Mouse (Mus musculus) forebrain, embryonic 11.5 days (tissue): ENCODE results near the gene Zfp688. TPM values are rescaled to one million over a fixed set of nuclear protein-coding genes. Genes with fewer than 3 reads are reported as not detected.
"Not testable (repeated sequence)": the region's sequence is repeated elsewhere in the genome, so short reads cannot be mapped to it uniquely, and the experiment has no call there.

Experiments
- ATAC-seq: fragments of 200-750 bp; cut with Nextera tagmentation; replicated peaks from 2 replicates; pipeline ENCODE4 v1.8.0; 2017; ENCODE audit warnings: moderate TSS enrichment; ENCODE audit not compliant: low FRiP score
- DNase-seq: peaks from one replicate; pipeline ENCODE4 v3.0.0-alpha.2; 2017; ENCODE audit warnings: low spot score
- H3K27ac ChIP-seq: fragments of 300-500 bp; sonication (generic); 2 replicates; pipeline ENCODE4 v1.5.1; 2014; ENCODE audit warnings: low read depth, low read length
- H3K27me3 ChIP-seq: fragments of 300-500 bp; sonication (generic); 2 replicates; pipeline ENCODE4 v1.6.1; 2014; ENCODE audit warnings: mild to moderate bottlenecking, low read length, mixed read lengths; ENCODE audit not compliant: control insufficient read depth, insufficient read depth
- H3K36me3 ChIP-seq: fragments of 300-500 bp; sonication (generic); 2 replicates; pipeline ENCODE4 v1.6.1; 2014; ENCODE audit warnings: mild to moderate bottlenecking, low read length, moderate library complexity, mixed read lengths; ENCODE audit not compliant: control insufficient read depth, insufficient read depth
- H3K4me1 ChIP-seq: fragments of 300-500 bp; sonication (generic); replicated peaks from 2 replicates; pipeline ENCODE4 v1.6.1; 2014; ENCODE audit warnings: low read length, mixed read lengths; ENCODE audit not compliant: control insufficient read depth, insufficient read depth
- H3K4me2 ChIP-seq: fragments of 300-500 bp; sonication (generic); 2 replicates; pipeline ENCODE4 v1.6.1; 2014; ENCODE audit warnings: low read depth, mild to moderate bottlenecking, low read length, moderate library complexity, mixed read lengths; ENCODE audit not compliant: severe bottlenecking
- H3K4me3 ChIP-seq: fragments of 300-500 bp; sonication (generic); 2 replicates; pipeline ENCODE4 v1.5.1; 2014; ENCODE audit warnings: low read depth, low read length
- H3K9ac ChIP-seq: fragments of 300-500 bp; sonication (generic); 2 replicates; pipeline ENCODE4 v1.6.1; 2014; ENCODE audit warnings: low read length
- H3K9me3 ChIP-seq: fragments of 300-500 bp; sonication (generic); 2 replicates; pipeline ENCODE4 v1.6.1; 2016; ENCODE audit warnings: low read length, mixed read lengths; ENCODE audit not compliant: control insufficient read depth
- WGBS: fragments of 180-500 bp; shearing (Covaris S2); extraction: QIAGEN DNeasy Blood & Tissue Kit; methylation state at CpG from one replicate; pipeline ENCODE4 v1.1.7; 2014; 5-methylcytosine and 5-hydroxymethylcytosine counted together
- polyA plus RNA-seq: library from polyadenylated mRNA; unstranded; fragments of >200 nt; fragmentation: Nextera tagmentation; extraction: Ambion mirVana; gene quantifications from 2 replicates; pipeline ENCODE4 v1.2.1, GENCODE M21; 2014

The Zfp688 gene
- 35.4 and 35.7 TPM in 2 replicates for polyA plus RNA-seq

DNA sequence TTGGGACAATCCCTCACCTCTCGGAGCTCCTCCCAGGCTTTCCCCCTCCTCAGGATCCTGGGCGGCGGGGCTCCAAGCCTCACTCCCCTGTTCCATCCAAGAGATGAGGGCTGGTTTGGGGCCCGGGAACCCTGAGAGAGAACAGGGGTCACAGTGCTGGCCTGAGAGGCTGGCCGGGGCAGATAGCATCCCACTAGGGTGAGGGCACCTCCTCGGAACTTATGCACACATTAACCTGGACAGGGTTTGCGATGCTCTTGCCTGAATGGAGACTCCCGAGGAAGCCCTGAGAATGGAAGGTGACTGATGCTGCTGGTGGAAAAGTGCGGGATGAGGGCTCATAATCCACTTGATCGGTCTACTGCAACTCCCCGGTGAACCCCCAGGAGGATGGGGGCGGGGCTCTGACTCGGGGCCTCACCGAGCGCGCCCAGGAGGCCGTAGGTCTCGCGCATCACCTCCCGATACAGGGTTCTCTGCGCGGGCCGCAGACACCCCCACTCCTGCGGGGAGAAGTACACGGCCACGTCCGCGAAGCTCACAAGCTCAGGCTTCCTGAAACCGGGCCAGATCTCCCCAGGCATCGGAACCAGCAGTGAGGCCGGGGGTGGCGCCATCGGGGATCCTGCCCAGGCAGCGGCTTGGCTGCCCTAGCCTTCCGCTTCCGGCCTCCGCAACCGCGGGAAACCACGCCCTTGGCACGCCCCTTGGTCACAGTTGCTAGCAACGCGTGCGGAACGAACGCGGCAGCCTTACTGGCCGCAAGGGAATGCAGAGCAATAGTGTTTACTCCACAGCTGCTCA is at the start of gene Zfp688:
TSS of gene Zfp688 (minus strand) at position 681 of the 804 bp plus-strand sequence.
- Histone ChIP-seq H3K9me3 (no peaks in the 10 kb centered on the region), H3K27ac (no peak within 1 kb of the TSS), H3K9ac (peak within 1 kb of the TSS; percentile 89), H3K27me3 (peaks cover 7% of the 10 kb centered on the region), H3K4me2 (peak within 1 kb of the TSS; percentile 96), H3K4me1 (0 out of 2 replicates have a peak, but pooled peaks cover 5% of the 10 kb centered on the region), H3K4me3 (peak within 1 kb of the TSS; percentile 83), H3K36me3 (no peaks in the 10 kb centered on the region; the same call in 1 of the 2 replicates)
- 2% methylated on average over 48 of the region's 48 CpGs for WGBS
- DNase-seq: peak; percentile 95
- ATAC-seq: peak; percentile 94

GRCm38 (mm10) chr7:127471646-127472010 is 49.8 kb upstream of the Zfp688 start:
- H3K9ac ChIP-seq: peak overlapping the region; percentile 96
- ATAC-seq (peak; percentile 31), DNase-seq (peak; percentile 80)
- H3K27me3 ChIP-seq: no peaks in the 10 kb centered on the region
- peak overlapping the region; percentile 73 for H3K4me2 ChIP-seq
- H3K4me3 ChIP-seq: peak overlapping the region; percentile 87
- H3K36me3 ChIP-seq: peaks cover 13% of the 10 kb centered on the region; the same call in 1 of the 2 replicates
- H3K9me3 ChIP-seq: no peaks in the 10 kb centered on the region
- peaks cover 6% of the 10 kb centered on the region for H3K4me1 ChIP-seq
- H3K27ac ChIP-seq: peak overlapping the region; percentile 98
- WGBS: 1% methylated on average over 23 of the region's 25 CpGs

GRCm38 (mm10) chr7:127470743-127471645 is 49.1 kb upstream of the Zfp688 start:
- no peaks in the 10 kb centered on the region for H3K9me3 ChIP-seq
- under 1% methylated on average over 46 of the region's 46 CpGs for WGBS
- ATAC-seq (peak; percentile 91), DNase-seq (peak; percentile 93)
- peaks cover 6% of the 10 kb centered on the region for H3K4me1 ChIP-seq
- peak overlapping the region; percentile 98 for H3K27ac ChIP-seq
- peak overlapping the region; percentile 96 for H3K9ac ChIP-seq
- no peaks in the 10 kb centered on the region for H3K27me3 ChIP-seq
- peaks cover 13% of the 10 kb centered on the region; the same call in 1 of the 2 replicates for H3K36me3 ChIP-seq
- H3K4me2 ChIP-seq: peak overlapping the region; percentile 73
- peak overlapping the region; percentile 87 for H3K4me3 ChIP-seq

GRCm38 (mm10) chr7:127470011-127470715 is 48.3 kb upstream of the Zfp688 start:
- DNase-seq (peak; percentile 64), ATAC-seq (no peak; the same call in 1 of the 2 replicates)
- Histone ChIP-seq H3K4me1 (peaks cover 6% of the 10 kb centered on the region), H3K4me2 (peak overlapping the region; percentile 73), H3K36me3 (peaks cover 8% of the 10 kb centered on the region; the same call in 1 of the 2 replicates), H3K9me3 (no peaks in the 10 kb centered on the region), H3K9ac (peak overlapping the region; percentile 96), H3K4me3 (peak overlapping the region; percentile 87), H3K27me3 (no peaks in the 10 kb centered on the region), H3K27ac (peak overlapping the region; percentile 98)
- 7% methylated on average over 10 of the region's 10 CpGs for WGBS

DNA sequence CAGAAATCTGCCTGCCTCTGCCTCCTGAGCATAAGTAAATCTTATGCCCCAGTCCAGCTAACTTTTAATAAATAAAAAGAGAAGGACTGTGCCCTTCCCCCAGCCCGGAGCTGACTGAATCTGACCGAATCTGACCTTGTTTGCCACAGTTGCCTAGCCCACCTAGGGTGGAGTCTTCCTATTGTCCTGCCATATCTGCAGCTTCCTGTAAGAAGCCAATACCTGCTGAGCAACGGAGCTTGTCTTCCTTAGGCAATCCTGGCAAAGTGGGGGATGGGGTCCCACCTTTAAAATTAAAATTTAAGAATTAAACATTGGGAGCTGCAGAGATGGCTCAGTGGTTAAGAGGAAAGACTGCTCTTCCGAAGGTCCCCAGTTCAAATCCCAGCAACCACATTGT is 44.7 kb upstream of the Zfp688 start:
- DNase-seq: no peak
- ATAC-seq: no peak
- no peaks in the 10 kb centered on the region for H3K4me1 ChIP-seq
- no peaks in the 10 kb centered on the region for H3K27me3 ChIP-seq
- no peak overlapping the region for H3K27ac ChIP-seq
- H3K36me3 ChIP-seq: peaks cover 3% of the 10 kb centered on the region; the same call in 1 of the 2 replicates
- H3K9ac ChIP-seq: no peak overlapping the region
- H3K4me3 ChIP-seq: no peak overlapping the region
- no peaks in the 10 kb centered on the region for H3K9me3 ChIP-seq
- H3K4me2 ChIP-seq: no peak overlapping the region
- WGBS: 91% methylated on average over 4 of the region's 4 CpGs

DNA sequence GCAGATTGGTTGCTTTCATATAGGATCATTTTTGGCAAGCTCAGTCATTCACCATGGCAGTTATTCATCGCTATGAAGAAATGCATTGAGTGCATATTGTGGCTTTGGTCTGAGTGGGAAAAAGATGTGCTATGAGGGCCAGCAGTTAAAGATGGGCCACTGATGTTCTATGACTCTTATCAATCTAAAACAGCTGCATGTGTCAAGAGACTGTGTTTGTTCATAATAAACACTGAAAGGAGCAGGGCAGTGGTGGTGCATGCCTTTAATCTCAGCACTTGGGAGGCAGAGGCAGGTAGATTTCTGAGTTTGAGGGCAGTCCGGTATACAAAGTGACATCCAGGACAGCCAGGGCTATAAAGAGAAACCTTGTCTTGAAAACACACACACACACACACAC is 43.8 kb upstream of the Zfp688 start:
- H3K27ac ChIP-seq, H3K9ac ChIP-seq, H3K9me3 ChIP-seq, DNase-seq, H3K4me1 ChIP-seq, H3K27me3 ChIP-seq, ATAC-seq, H3K4me2 ChIP-seq, H3K36me3 ChIP-seq, H3K4me3 ChIP-seq: not testable (repeated sequence)
- 92% methylated on average over 2 of the region's 2 CpGs for WGBS

DNA sequence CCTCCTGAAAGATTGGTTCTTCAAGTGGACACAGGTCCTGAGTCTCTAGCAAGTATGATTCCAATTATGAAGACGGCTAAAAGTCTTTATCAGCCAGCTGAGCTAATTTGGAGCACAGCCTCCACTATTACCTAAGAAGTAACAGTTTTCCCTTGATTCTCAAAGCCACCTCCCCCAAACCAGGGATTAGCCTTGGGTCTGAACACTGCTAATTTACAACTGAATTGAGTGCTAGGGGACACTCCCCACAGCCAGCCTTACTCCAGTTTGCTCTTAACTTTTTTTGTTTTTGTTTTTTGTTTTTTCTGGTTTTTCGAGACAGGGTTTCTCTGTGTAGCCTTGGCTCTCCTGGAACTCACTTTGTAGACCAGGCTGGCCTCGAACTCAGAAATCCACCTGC is 43.3 kb upstream of the Zfp688 start:
- Histone ChIP-seq H3K4me2 (no peak overlapping the region), H3K4me1 (no peaks in the 10 kb centered on the region), H3K9me3 (no peaks in the 10 kb centered on the region), H3K4me3 (no peak overlapping the region), H3K9ac (no peak overlapping the region), H3K27me3 (no peaks in the 10 kb centered on the region), H3K36me3 (peaks cover 3% of the 10 kb centered on the region; the same call in 1 of the 2 replicates), H3K27ac (no peak overlapping the region)
- DNase-seq (no peak), ATAC-seq (no peak)
- WGBS: 87% methylated on average over 3 of the region's 3 CpGs

GRCm38 (mm10) chr7:127459311-127459710 is 37.4 kb upstream of the Zfp688 start, which contains the start of gene Prr14:
Gene Prr14 (plus strand): TSS chr7:127459611.
- not testable (repeated sequence) for H3K4me2 ChIP-seq, H3K27ac ChIP-seq, H3K27me3 ChIP-seq, H3K9ac ChIP-seq, H3K4me1 ChIP-seq, H3K9me3 ChIP-seq, ATAC-seq, H3K4me3 ChIP-seq
- WGBS: 96% methylated on average over 7 of the region's 8 CpGs
- peak; percentile 15 for DNase-seq
- H3K36me3 ChIP-seq: peaks cover 17% of the 10 kb centered on the region; the same call in 1 of the 2 replicates
